Mouse (Mus musculus) heart, postnatal 25 days (tissue): Measurements from ENCODE around the gene Fxr1. TPM values are rescaled to one million over a fixed set of nuclear protein-coding genes. Genes with fewer than 3 reads are reported as not detected.

ENCODE experiments used
- total RNA-seq, 2 experiments: library from RNA; stranded (reverse); gene quantifications; 2 replicates each; pipeline ENCODE4 v1.2.3; 2021

Fxr1 gene
- total RNA-seq, 2 experiments from 2014 or later, result 164 to 192 TPM

Other genes with a start within 250 kb of the Fxr1 start
- gene Ttc14, start 220.1 kb upstream of the Fxr1 start, total RNA-seq, result 10 to 100 TPM; 18.6 to 21.3 TPM
- under 1 TPM; 0.17 to 0.26 TPM for gene Ccdc39, start 175.6 kb upstream of the Fxr1 start, total RNA-seq
- 100 to 1,000 TPM; 136 to 151 TPM for gene Dnajc19, start 61.4 kb downstream of the Fxr1 start, total RNA-seq